Mouse (Mus musculus) hindbrain, postnatal 0 days (tissue): ENCODE data around the gene Itpkb. TPM values are rescaled to one million over a fixed set of nuclear protein-coding genes. Genes with fewer than 3 reads are reported as not detected.
A peak's percentile ranks its signal among the peaks of the same experiment; 100 is the strongest.

ENCODE experiments used
- ATAC-seq: fragments of 200-750 bp; cut with Nextera tagmentation; 2 replicates; pipeline ENCODE4 v1.8.0; 2017; ENCODE audit warnings: mild to moderate bottlenecking, moderate TSS enrichment, moderate library complexity
- DNase-seq: peaks from one replicate; pipeline ENCODE4 v3.0.0-alpha.2; 2015; ENCODE audit warnings: low spot score
- H3K27ac ChIP-seq: fragments of 300-500 bp; sonication (generic); 2 replicates; pipeline ENCODE4 v1.5.1; 2014; ENCODE audit warnings: mild to moderate bottlenecking
- H3K27me3 ChIP-seq: fragments of 300-500 bp; sonication (generic); 2 replicates; pipeline ENCODE4 v1.6.1; 2014; ENCODE audit warnings: low read length, mixed read lengths; ENCODE audit not compliant: insufficient read depth
- H3K36me3 ChIP-seq: fragments of 300-500 bp; sonication (generic); 2 replicates; pipeline ENCODE4 v1.6.1; 2014; ENCODE audit warnings: low read length, mixed read lengths; ENCODE audit not compliant: insufficient read depth
- H3K4me1 ChIP-seq: fragments of 300-500 bp; sonication (generic); 2 replicates; pipeline ENCODE4 v1.6.1; 2014; ENCODE audit warnings: antibody characterized with exemption, low read length, mixed read lengths; ENCODE audit not compliant: insufficient read depth
- H3K4me2 ChIP-seq: fragments of 300-500 bp; sonication (generic); 2 replicates; pipeline ENCODE4 v1.6.1; 2014; ENCODE audit warnings: low read depth, mild to moderate bottlenecking, low read length, moderate library complexity, mixed read lengths
- H3K4me3 ChIP-seq: fragments of 300-500 bp; sonication (generic); 2 replicates; pipeline ENCODE4 v1.5.1; 2014; ENCODE audit warnings: low read length
- H3K9ac ChIP-seq: fragments of 300-500 bp; sonication (generic); replicated peaks from 2 replicates; pipeline ENCODE4 v1.6.1; 2014; ENCODE audit warnings: mild to moderate bottlenecking, low read length, moderate library complexity, mixed read lengths
- H3K9me3 ChIP-seq: fragments of 300-500 bp; sonication (generic); 2 replicates; pipeline ENCODE4 v1.6.1; 2016; ENCODE audit warnings: low read length, mixed read lengths
- CTCF ChIP-seq: IDR thresholded peaks from 2 replicates; pipeline ENCODE4 v1.5.1; 2016; ENCODE audit warnings: antibody characterized with exemption, control low read depth, low read depth
- WGBS: fragments of 180-500 bp; shearing (Covaris S2); extraction: QIAGEN DNeasy Blood & Tissue Kit; methylation state at CpG from one replicate; pipeline ENCODE4 v1.1.7; 2014; 5-methylcytosine and 5-hydroxymethylcytosine counted together
- polyA plus RNA-seq: library from polyadenylated mRNA; unstranded; fragments of >200 nt; fragmentation: Nextera tagmentation; extraction: Ambion mirVana; gene quantifications from 2 replicates; pipeline ENCODE4 v1.2.1, GENCODE M21; 2015
- total RNA-seq: library from RNA; depleted of rRNA; stranded (reverse); fragments of >200 nt; gene quantifications from 2 replicates; pipeline ENCODE4 v1.2.3, GENCODE M21; 2014

Gene Itpkb
- total and polyA plus RNA-seq, 2 experiments from 2014 or later: 4.1 to 19.0 TPM

DNA sequence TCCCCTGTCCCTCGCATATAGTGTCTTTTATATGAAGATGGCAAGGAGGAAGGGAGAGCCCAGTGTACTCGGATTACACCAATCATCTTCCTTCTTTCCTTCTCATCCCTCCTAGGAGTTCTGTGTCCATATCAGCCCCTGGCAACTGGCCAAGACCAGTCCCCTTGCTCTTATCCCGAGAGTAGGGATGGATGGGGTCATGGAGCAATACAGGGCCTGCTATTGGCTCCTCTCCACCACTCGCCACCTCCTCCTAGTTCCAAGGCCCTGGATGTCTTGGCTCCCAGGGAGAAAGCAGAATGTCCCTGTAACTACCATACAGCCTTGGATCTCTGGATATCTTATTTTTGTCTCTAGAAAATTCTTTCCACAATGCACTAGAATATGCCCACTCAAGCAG is 84.8 kb downstream of the Itpkb start:
- Histone ChIP-seq H3K9me3 (no peaks in the 10 kb centered on the region), H3K4me3 (no peak overlapping the region), H3K4me1 (0 out of 2 replicates have a peak, but pooled peaks cover 2% of the 10 kb centered on the region), H3K4me2 (no peak overlapping the region), H3K9ac (no peak overlapping the region), H3K27ac (no peak overlapping the region), H3K27me3 (no peaks in the 10 kb centered on the region), H3K36me3 (peaks cover 4% of the 10 kb centered on the region; the same call in 1 of the 2 replicates)
- 51% methylated on average over 4 of the region's 4 CpGs for WGBS
- ATAC-seq (no peak), DNase-seq (no peak)
- TF ChIP-seq CTCF: no peak

DNA sequence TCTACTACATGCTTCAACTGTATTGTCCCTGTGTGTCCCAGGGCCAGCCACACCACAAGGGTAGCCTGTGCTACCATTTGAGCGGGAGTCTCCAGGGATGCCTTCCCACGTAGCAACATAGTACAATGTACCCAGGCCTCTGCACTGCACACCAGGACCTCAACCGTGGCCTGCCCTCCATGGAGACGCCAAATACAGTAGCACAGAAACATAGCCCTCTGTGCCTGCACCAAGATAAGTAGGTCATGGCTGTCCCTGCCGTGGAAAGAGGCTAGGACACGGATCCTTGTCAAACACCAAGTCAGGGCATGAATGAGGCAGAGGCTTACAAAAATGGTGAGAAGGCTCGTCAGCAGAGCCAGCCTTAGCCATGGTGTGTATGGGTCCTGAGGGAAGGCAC is 85.6 kb downstream of the Itpkb start:
- 0 out of 2 replicates have a peak, but pooled peaks cover 3% of the 10 kb centered on the region for H3K4me1 ChIP-seq
- no peak overlapping the region for H3K9ac ChIP-seq
- H3K4me2 ChIP-seq: no peak overlapping the region
- H3K27me3 ChIP-seq: no peaks in the 10 kb centered on the region
- ATAC-seq (no peak), DNase-seq (no peak)
- H3K4me3 ChIP-seq: no peak overlapping the region
- TF ChIP-seq CTCF: no peak
- H3K27ac ChIP-seq: no peak overlapping the region
- peaks cover 4% of the 10 kb centered on the region; the same call in 1 of the 2 replicates for H3K36me3 ChIP-seq
- 90% methylated on average over 7 of the region's 7 CpGs for WGBS
- no peaks in the 10 kb centered on the region for H3K9me3 ChIP-seq

DNA sequence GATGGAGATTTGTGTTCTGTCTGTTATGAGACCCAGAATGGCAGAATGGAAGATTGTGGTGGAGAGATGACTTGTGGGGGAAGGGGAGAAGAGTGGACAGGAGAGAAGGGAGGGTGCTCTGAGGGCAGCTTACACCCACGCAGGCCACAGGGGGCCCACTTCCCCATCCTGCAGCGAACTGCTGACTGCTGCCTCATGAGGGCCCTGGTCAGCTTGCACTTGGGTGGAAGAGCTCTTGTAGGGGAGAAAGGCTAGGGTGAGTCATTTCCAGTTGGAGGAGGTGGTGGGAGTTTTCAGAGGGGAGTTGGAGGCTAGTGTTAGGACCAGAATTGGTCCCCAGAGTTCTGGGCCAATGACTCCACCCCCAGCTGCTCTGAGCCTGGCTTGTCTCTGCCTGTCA is 86.8 kb downstream of the Itpkb start:
- no peak overlapping the region for H3K4me2 ChIP-seq
- H3K9ac ChIP-seq: no peak overlapping the region
- H3K27me3 ChIP-seq: no peaks in the 10 kb centered on the region
- H3K36me3 ChIP-seq: peaks cover 4% of the 10 kb centered on the region; the same call in 1 of the 2 replicates
- 55% methylated on average over 2 of the region's 2 CpGs for WGBS
- no peak for DNase-seq
- ATAC-seq: no peak
- H3K9me3 ChIP-seq: no peaks in the 10 kb centered on the region
- H3K27ac ChIP-seq: no peak overlapping the region
- H3K4me1 ChIP-seq: peaks cover 3% of the 10 kb centered on the region; the same call in 1 of the 2 replicates
- TF ChIP-seq CTCF: no peak
- H3K4me3 ChIP-seq: no peak overlapping the region

DNA sequence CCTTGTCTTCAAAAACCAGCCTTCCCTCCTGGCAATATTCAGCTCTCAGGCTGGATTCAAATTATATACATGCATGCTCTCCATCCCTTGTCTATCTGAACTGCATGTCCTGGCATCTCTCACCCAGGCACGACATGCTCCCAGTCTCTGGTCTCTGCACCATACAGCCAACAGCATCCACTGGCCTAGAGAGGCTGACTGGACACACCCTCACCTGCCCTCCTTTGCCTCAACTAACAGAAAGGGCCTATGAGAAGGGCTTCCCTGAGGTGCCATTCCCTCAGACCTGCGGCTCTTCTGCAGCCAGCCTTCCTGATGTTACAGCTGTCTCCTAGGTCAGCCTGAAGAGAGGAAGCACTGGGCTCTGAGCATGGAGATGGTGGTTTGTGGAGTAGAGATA is 88.8 kb downstream of the Itpkb start:
- no peak for ATAC-seq
- Histone ChIP-seq H3K36me3 (0 out of 2 replicates have a peak, but pooled peaks cover 4% of the 10 kb centered on the region), H3K4me2 (no peak overlapping the region), H3K4me3 (no peak overlapping the region), H3K27ac (no peak overlapping the region), H3K9ac (no peak overlapping the region), H3K4me1 (peaks cover 3% of the 10 kb centered on the region; the same call in 1 of the 2 replicates), H3K27me3 (no peaks in the 10 kb centered on the region), H3K9me3 (no peaks in the 10 kb centered on the region)
- DNase-seq: no peak
- no peak for TF ChIP-seq CTCF
- WGBS: 91% methylated on average over 2 of the region's 2 CpGs

DNA sequence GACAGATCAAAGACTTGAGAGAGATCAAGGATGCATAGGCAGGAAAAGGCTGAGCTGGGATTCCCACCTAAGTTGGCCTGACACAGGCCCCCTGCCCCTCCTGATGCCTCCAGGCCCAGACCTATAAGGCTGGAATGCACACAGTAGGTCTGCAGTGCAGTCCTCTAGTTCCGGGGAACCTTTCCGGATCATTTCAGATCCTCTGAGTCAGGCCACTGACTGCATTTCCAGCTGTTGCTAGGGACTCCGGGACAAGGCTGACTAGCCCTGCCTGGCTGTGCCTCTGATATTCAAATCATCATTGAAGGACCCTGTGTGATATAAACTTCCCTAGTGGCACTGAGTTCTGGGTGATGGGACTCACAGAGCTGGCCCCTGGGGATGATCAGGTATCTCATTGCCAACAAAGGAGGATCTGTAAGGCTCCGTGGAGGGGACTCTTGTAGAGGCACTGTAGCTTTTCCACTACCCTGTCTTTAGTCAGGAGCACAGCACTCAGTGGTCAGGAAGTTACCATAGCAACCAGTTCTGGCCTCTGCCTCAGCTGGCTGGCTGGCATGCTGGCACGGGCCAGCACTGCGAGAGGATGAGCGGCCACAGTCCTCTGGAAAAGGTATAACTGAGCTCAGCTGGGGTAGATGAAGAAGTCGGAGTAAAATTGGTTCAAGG is 90.3 kb downstream of the Itpkb start:
- Histone ChIP-seq H3K4me1 (peaks cover 3% of the 10 kb centered on the region; the same call in 1 of the 2 replicates), H3K27ac (peak overlapping the region; percentile 78), H3K9ac (peak overlapping the region; percentile 6; the same call in 1 of the 2 replicates), H3K36me3 (0 out of 2 replicates have a peak, but pooled peaks cover 4% of the 10 kb centered on the region), H3K4me2 (no peak overlapping the region), H3K27me3 (no peaks in the 10 kb centered on the region), H3K9me3 (no peaks in the 10 kb centered on the region), H3K4me3 (no peak overlapping the region)
- ATAC-seq: peak; percentile 89
- WGBS: 15% methylated on average over 8 of the region's 8 CpGs
- peak; percentile 87 for DNase-seq
- no peak; the same call in 1 of the 2 replicates for TF ChIP-seq CTCF

DNA sequence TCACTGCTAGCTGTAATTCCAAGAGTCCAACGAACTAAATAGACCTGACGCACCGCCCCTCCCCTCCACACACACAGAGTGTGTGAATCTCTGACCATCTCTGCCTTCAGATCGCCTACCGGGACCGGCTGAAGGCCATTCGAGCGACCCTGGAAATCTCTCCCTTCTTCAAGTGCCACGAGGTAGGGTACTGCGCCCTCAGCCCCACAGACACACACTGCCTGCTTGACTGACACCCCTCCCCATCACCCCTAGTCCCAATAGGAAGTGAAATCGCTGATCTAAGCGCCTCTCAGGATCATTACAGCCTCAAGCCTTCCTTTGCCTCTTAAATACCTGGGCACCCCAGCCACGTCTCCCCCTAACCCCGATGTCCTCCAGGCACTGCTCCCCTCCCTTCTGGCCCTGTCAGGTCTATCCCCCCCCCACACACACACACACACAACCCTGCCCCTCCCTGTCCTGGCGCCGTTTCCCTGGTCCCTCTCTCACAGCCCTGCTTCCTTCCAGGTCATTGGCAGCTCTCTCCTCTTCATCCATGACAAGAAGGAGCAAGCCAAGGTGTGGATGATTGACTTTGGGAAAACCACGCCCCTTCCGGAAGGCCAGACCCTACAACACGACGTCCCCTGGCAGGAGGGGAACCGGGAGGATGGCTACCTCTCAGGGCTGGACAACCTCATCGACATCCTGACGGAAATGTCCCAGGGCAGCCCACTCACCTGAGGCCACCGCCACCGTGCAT is 91.1 kb downstream of the Itpkb start:
- WGBS: 52% methylated on average over 25 of the region's 25 CpGs
- DNase-seq: peak; percentile 11
- Histone ChIP-seq H3K4me2 (0 out of 2 replicates have a peak overlapping the region, but pooled peaks have one; percentile 4), H3K27me3 (no peaks in the 10 kb centered on the region), H3K4me1 (peaks cover 3% of the 10 kb centered on the region; the same call in 1 of the 2 replicates), H3K4me3 (no peak overlapping the region), H3K9ac (0 out of 2 replicates have a peak overlapping the region, but pooled peaks have one; percentile 6), H3K9me3 (no peaks in the 10 kb centered on the region), H3K27ac (peak overlapping the region; percentile 78), H3K36me3 (0 out of 2 replicates have a peak, but pooled peaks cover 4% of the 10 kb centered on the region)
- ATAC-seq: peak; percentile 42; the same call in 1 of the 2 replicates
- no peak for TF ChIP-seq CTCF
